In genomic region chr9:90124156-90124872, GRCm38 (mm10) we compare ENCODE assay signal across 10 mouse cellular contexts. TPM values are rescaled to one million over a fixed set of nuclear protein-coding genes. Genes with fewer than 3 reads are reported as not detected.
DNase-seq lines count a peak whose midpoint lies in the region; ATAC-seq and TF ChIP-seq lines count a peak whose summit lies in the region.
"Had no signal": no experiment of that assay in that cellular context is flagged by ENCODE, and none has a peak within 500 bp of the region (broad histone marks: within the 10 kb centered on the region; RNA-seq: fewer than 3 reads in every experiment).

No protein-coding gene starts in this region.

- no peak for TF ChIP-seq EP300 in lung, postnatal 0 days (IDR thresholded peaks at IDR 0.05)

- WGBS in heart, embryonic 12.5 days, result 44% methylated on average over 11 of the region's 11 CpGs
- 43% methylated on average over 11 of the region's 11 CpGs for WGBS in lung, postnatal 0 days
- 42% methylated on average over 11 of the region's 11 CpGs for WGBS in hindbrain, embryonic 13.5 days
- WGBS in stomach, embryonic 14.5 days, result 34% methylated on average over 11 of the region's 11 CpGs

- intact Hi-C loops in heart, postnatal 10 days (cut with DNase I), result no loop called here

- no peaks in the 10 kb centered on the region for H3K27me3 ChIP-seq in heart, embryonic 12.5 days (replicated peaks)
- no peaks in the 10 kb centered on the region for H3K27me3 ChIP-seq in lung, postnatal 0 days (replicated peaks; ENCODE audit: insufficient read depth, low read length)
- 0 out of 2 replicates have a peak, but pooled peaks cover 3% of the 10 kb centered on the region for H3K27me3 ChIP-seq in hindbrain, embryonic 13.5 days
- H3K27me3 ChIP-seq in stomach, embryonic 14.5 days (ENCODE audit: control insufficient read depth, insufficient read depth, low read length), result no peaks in the 10 kb centered on the region
- H3K27me3 ChIP-seq: embryonic facial prominence, embryonic 13.5 days had no signal

- no peak overlapping the region for H3K27ac ChIP-seq in heart, embryonic 12.5 days (ENCODE audit: poor library complexity, severe bottlenecking)
- no peak overlapping the region for H3K27ac ChIP-seq in lung, postnatal 0 days (ENCODE audit: low read length)
- H3K27ac ChIP-seq in hindbrain, embryonic 13.5 days, result no peak overlapping the region
- H3K27ac ChIP-seq in stomach, embryonic 14.5 days (ENCODE audit: low read length), result no peak overlapping the region
- H3K27ac ChIP-seq: embryonic facial prominence, embryonic 13.5 days had no signal

- no peak for DNase-seq in heart, postnatal 10 days
- DNase-seq in lung, postnatal 0 days (ENCODE audit: low spot score), result no peak
- no peak for DNase-seq in lung, postnatal 10 days
- DNase-seq in adrenal gland, postnatal 4 days (ENCODE audit: low spot score in 2 of 2), result no peak
- DNase-seq in kidney, postnatal 4 days, result no peak

- no peaks in the 10 kb centered on the region for H3K36me3 ChIP-seq in heart, embryonic 12.5 days
- no peaks in the 10 kb centered on the region for H3K36me3 ChIP-seq in lung, postnatal 0 days (ENCODE audit: insufficient read depth, low read length)
- H3K36me3 ChIP-seq in hindbrain, embryonic 13.5 days, result no peaks in the 10 kb centered on the region
- no peaks in the 10 kb centered on the region for H3K36me3 ChIP-seq in stomach, embryonic 14.5 days (ENCODE audit: control insufficient read depth, insufficient read depth, low read length)
- H3K36me3 ChIP-seq: embryonic facial prominence, embryonic 13.5 days had no signal

- H3K9me3 ChIP-seq in heart, embryonic 12.5 days (replicated peaks), result no peaks in the 10 kb centered on the region
- H3K9me3 ChIP-seq in lung, postnatal 0 days (ENCODE audit: low read length), result no peaks in the 10 kb centered on the region
- no peaks in the 10 kb centered on the region for H3K9me3 ChIP-seq in hindbrain, embryonic 13.5 days
- no peaks in the 10 kb centered on the region for H3K9me3 ChIP-seq in stomach, embryonic 14.5 days (ENCODE audit: control insufficient read depth, low read depth, low read length)
- H3K9me3 ChIP-seq: embryonic facial prominence, embryonic 13.5 days had no signal

- H3K4me2 ChIP-seq in heart, embryonic 12.5 days, result peak overlapping the region; percentile 35; the same call in 1 of the 2 replicates
- H3K4me2 ChIP-seq in lung, postnatal 0 days (replicated peaks; ENCODE audit: low read depth, low read length), result no peak overlapping the region
- H3K4me2 ChIP-seq in hindbrain, embryonic 13.5 days, result no peak overlapping the region
- no peak overlapping the region for H3K4me2 ChIP-seq in stomach, embryonic 14.5 days (replicated peaks; ENCODE audit: low read depth, low read length)
- H3K4me2 ChIP-seq: embryonic facial prominence, embryonic 13.5 days had no signal

- ATAC-seq in heart, embryonic 12.5 days (ENCODE audit: insufficient number of reproducible peaks, low FRiP score), result 0 out of 2 replicates have a peak, but pooled peaks have one; percentile 15
- ATAC-seq in lung, postnatal 0 days, result peak; percentile 32
- peak; percentile 28 for ATAC-seq in hindbrain, embryonic 13.5 days (ENCODE audit: low FRiP score)
- ATAC-seq in stomach, embryonic 14.5 days (ENCODE audit: insufficient number of reproducible peaks, insufficient read depth, low FRiP score, low read depth), result peak; percentile 67

- TF ChIP-seq CTCF in lung, postnatal 0 days (IDR thresholded peaks at IDR 0.05), result no peak

- H3K9ac ChIP-seq in heart, embryonic 12.5 days, result no peak overlapping the region
- no peak overlapping the region for H3K9ac ChIP-seq in lung, postnatal 0 days (replicated peaks; ENCODE audit: low read depth)
- no peak overlapping the region for H3K9ac ChIP-seq in hindbrain, embryonic 13.5 days
- H3K9ac ChIP-seq in stomach, embryonic 14.5 days (replicated peaks; ENCODE audit: low read depth, low read length), result no peak overlapping the region
- H3K9ac ChIP-seq: embryonic facial prominence, embryonic 13.5 days had no signal

- H3K4me1 ChIP-seq in heart, embryonic 12.5 days (replicated peaks), result peaks cover 13% of the 10 kb centered on the region
- H3K4me1 ChIP-seq in lung, postnatal 0 days (ENCODE audit: insufficient read depth, low read depth, low read length), result peaks cover 4% of the 10 kb centered on the region; the same call in 1 of the 2 replicates
- H3K4me1 ChIP-seq in hindbrain, embryonic 13.5 days (replicated peaks), result 0 out of 2 replicates have a peak, but pooled peaks cover 8% of the 10 kb centered on the region
- no peaks in the 10 kb centered on the region for H3K4me1 ChIP-seq in stomach, embryonic 14.5 days (ENCODE audit: control insufficient read depth, insufficient read depth, low read length)

- no peak overlapping the region for H3K4me3 ChIP-seq in heart, embryonic 12.5 days
- H3K4me3 ChIP-seq in lung, postnatal 0 days (ENCODE audit: low read depth, low read length), result no peak overlapping the region
- no peak overlapping the region for H3K4me3 ChIP-seq in hindbrain, embryonic 13.5 days
- H3K4me3 ChIP-seq in stomach, embryonic 14.5 days (ENCODE audit: low read depth, low read length), result no peak overlapping the region
- H3K4me3 ChIP-seq: embryonic facial prominence, embryonic 13.5 days had no signal

RNA-seq across cellular contexts. Expression of gene Morf4l1, which starts 9.7 kb away (rescaled TPM):
- polyA plus RNA-seq in heart, embryonic 12.5 days (2016; fragmentation: Nextera tagmentation; extraction: Ambion mirVana), result 385 and 388 TPM in 2 replicates
- total RNA-seq in heart, postnatal 10 days (2021), result 100 to 1,000 TPM; 292 to 311 TPM
- polyA plus RNA-seq in lung, postnatal 0 days (2015; fragmentation: Nextera tagmentation; extraction: Ambion mirVana), result 283 and 290 TPM in 2 replicates
- polyA plus RNA-seq in hindbrain, embryonic 13.5 days (2015; fragmentation: Nextera tagmentation; extraction: Ambion mirVana), result 546 and 556 TPM in 2 replicates
- 490 and 495 TPM in 2 replicates for polyA plus RNA-seq in stomach, embryonic 14.5 days (2014; fragmentation: Nextera tagmentation; extraction: Ambion mirVana)
- 100 to 1,000 TPM; 348 to 362 TPM for total RNA-seq in adrenal gland, postnatal 4 days (2021)

RNA-seq across cellular contexts. Expression of gene Adamts7, which starts 38.6 kb away (rescaled TPM):
- 7.9 and 8.0 TPM in 2 replicates for polyA plus RNA-seq in heart, embryonic 12.5 days (2016; fragmentation: Nextera tagmentation; extraction: Ambion mirVana)
- total RNA-seq in heart, postnatal 10 days (2021), result 10 to 100 TPM; 21.8 to 24.0 TPM
- 4.1 and 5.4 TPM in 2 replicates for polyA plus RNA-seq in lung, postnatal 0 days (2015; fragmentation: Nextera tagmentation; extraction: Ambion mirVana)
- polyA plus RNA-seq in hindbrain, embryonic 13.5 days (2015; fragmentation: Nextera tagmentation; extraction: Ambion mirVana), result 12.1 and 14.1 TPM in 2 replicates
- polyA plus RNA-seq in stomach, embryonic 14.5 days (2014; fragmentation: Nextera tagmentation; extraction: Ambion mirVana), result 17.9 and 20.1 TPM in 2 replicates
- 10 to 100 TPM; 10.1 to 12.5 TPM for total RNA-seq in adrenal gland, postnatal 4 days (2021)
- total RNA-seq: megakaryocyte-erythroid progenitor cell, adult 5-6 weeks had no signal

Comparison
In these comparisons a context has a peak if more than half of its experiments do, and no peak if none do; other contexts are left out.
1. ATAC-seq: peak in every context shown above with its lines; median percentile 67 in stomach, embryonic 14.5 days; 32 in lung, postnatal 0 days; 28 in hindbrain, embryonic 13.5 days; 15 in heart, embryonic 12.5 days.